Mouse (Mus musculus): ENCODE measurements around the gene B4galt3.
"Not testable (repeated sequence)": the region's sequence is repeated elsewhere in the genome, so short reads cannot be mapped to it uniquely, and the experiment has no call there.

B4galt3 gene

DNA sequence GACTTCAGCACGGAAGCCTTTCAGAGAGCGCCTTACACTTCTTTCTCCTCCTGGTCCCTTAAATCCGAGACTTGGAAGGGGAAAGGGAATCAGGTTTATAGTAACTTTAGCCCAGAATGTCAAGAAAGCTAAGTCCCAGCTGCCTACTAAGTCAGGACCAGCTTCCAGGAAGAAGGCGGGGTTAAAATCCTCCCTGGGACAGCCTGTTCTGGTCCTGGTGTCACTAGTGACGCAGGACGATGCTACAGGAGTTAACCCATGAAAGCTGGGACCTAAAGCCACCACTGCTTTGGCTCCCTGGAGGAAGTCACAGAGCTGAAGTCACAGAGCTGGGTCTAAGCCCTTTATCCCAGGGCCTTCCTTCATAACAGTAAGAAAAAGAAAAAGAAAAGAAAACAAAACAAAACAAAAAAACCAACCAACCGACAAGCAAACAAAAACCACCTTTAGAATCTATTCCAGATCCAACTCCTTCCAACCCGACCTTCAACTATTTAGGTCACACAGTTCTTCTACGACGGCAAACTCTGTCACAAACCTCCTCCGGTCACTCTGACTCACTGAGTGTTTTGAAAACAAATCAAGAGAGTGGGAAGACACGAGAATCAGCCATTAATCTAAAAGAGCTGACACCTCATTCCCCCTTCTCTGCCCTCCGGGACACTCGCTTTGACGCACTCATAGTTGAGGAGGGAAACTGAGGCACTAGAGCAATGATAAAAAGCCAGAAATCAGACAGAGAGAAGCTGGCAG, 30.0 kb upstream of the B4galt3 start:
- intact Hi-C loops (cut with DNase I): loop anchor here (2.0 kb wide), 1 partner anchor 15 kb away; the partner anchor contains the start of gene Apoa2

DNA sequence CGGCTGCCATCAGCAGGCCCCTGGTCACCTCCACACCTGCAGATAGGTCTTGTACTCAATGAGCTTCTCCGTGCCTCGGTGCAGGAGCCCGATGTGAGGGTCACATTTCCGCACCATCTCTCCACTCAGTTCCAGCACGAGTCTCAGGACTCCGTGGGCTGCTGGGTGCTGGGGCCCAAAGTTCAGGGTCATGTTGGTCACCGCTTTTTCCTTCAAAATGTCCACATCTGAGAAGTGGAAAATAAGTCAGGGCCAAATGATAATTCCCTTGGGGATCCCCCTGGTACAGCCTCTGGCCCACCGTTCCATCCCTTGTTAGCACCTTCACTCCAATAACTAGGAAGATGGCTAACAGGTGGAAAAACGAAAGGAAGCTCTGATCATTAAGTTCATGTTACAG, 29.2 kb upstream of the B4galt3 start:
- intact Hi-C loops (cut with DNase I): no loop called here

DNA sequence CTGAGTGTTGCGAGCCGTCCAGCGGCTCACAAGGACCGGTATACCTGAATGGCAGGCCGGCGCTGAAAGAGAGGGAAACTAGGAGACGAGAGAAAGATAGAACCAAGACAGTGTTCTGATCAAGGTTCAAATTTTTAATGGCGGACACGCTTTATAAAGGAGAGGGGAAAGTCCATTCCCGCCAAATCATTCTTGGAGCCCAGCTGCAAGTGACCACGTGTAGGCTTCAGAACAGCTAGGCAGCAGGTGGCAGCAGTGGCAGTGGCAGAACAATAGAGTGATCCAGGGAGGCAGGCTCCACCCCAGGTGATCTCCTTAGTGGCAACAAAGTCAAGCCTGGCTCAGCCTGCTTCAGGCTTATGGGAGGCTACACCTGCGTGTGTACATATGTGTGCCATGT, 28.2 kb upstream of the B4galt3 start:
- intact Hi-C loops (cut with DNase I): not testable (repeated sequence)

DNA sequence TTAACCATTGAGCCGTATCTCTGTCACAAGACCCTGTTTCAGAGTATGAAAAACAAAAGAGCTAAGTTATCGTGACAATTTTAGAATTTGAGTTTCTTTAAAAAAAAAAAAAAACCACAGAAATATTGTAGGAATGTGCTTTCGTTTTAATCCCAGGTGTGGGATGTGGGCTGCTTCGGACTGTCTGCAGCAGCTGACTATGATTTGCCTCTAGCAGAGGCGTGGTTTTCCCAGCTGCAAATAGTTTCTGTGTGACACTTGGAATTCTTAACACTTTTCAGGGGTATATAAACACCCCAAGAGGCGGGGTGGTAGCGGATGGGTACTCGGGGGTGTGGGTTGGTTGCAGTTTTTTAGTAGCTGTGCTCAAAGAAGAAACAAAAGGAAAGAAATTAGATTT, 24.8 kb upstream of the B4galt3 start:
- intact Hi-C loops (cut with DNase I): no loop called here

DNA sequence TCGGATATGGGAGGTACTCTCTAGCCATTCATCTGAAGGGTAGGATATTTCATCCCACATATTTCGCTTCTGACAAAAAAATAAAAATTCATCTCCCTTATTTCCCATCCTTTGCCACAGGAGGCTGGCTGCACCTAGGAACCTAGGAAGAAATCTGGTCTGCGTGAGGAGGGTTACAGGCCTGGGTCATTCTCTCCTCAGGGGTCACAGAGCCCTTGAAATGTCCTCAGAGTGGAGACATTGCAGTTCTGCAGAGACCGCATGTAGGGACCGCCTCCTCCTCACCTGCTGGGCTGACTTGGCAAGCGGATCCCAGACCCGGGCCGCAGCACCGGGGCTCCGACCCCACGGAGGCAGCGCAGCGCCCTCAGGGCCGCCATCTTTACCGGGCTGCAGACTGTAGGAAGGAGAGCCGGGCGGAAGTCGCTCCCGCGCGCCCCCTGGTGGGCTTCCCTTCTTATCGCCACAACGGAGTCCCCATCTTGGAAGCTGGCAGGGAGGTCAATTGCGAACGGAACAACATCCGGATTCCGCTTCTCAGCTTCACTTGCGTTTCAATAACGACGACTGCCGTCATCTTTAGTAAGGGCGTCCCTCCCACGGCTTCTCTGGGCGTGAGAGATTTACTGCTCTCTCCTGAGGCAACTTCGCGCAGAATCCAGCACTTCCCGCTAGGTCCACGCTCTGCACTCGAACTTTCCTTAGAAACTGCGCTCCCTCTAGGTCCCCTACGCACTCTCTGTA, 23.2 kb upstream of the B4galt3 start:
- intact Hi-C loops (cut with DNase I): no loop called here

DNA sequence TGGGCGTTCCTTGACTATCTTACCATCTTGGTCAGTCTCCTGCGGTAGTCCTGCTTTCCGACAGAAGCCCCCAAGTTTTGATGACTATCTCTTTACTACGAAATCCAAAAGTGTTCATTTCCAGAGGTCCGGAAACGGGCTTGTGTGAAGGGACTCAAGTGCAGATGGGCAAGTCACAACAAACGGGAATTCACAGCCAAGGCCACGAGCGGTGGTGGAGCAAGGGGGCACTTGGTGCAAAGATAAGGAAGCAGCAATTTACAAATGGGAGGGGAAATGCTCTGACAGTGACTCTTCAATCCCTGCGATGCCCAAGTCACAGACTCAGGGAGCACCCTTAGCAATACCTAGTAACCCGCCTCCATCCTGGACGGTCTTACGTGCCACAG, 22.7 kb upstream of the B4galt3 start:
- intact Hi-C loops (cut with DNase I): no loop called here

DNA sequence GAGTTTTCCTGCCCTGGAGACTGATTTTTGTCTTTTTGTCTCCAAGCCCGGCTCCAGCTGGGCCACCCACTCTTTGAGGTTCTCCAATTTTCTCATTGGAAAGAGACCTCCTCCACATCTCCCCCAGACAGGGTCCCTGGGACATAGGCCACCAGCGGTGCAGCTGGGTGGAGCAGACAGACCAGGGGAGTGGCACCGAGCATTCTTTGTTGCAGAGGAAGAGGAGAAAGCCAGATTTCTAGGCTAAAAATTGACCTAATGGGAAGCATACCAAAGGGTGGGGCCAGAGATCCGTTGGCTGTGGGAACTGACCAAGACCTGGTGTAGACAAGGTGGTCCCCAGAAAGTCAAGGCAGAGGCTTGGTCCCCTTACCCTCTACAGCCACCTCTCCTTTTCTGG, 22.2 kb upstream of the B4galt3 start:
- intact Hi-C loops (cut with DNase I): no loop called here

DNA sequence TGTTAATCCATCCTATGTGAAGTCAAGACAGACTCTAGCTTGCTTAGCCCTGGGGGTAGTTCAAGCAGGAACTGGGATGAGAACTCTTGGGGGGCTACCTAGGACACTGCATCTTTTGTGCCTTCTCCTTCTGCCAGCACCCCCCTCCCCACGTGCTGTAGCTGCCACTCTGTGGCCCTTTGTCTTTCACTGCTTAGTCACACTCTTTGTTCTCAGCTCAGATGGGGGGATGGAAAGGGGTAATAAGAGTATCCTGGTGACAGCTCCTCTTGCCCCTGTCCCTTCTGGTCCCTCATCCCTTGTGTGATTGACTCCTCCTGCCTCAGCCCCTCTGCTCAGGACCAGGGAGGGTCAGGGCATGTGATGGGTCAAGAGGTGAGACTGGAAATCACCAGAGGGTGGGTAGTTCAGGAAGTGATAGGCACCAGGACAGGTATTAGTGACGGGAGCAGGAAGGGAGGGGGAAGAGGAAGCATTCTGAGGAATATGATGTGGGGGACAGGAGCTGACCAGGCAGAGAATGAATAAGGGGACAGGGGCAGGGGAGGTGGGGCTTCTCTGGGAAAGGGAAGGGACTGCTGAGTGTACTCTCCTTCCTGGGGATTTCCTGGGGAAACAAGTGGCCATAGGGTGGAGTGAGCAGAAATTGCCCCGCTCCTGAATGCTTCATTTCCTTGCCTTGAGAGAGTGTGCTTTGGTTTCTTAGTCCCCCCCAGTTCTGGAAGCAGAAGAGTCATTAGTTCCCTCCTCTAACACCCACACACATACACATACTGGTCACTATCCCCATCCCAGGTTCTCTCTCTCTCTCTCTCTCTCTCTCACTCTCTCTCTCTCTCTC, 21.5 kb upstream of the B4galt3 start:
- intact Hi-C loops (cut with DNase I): no loop called here

DNA sequence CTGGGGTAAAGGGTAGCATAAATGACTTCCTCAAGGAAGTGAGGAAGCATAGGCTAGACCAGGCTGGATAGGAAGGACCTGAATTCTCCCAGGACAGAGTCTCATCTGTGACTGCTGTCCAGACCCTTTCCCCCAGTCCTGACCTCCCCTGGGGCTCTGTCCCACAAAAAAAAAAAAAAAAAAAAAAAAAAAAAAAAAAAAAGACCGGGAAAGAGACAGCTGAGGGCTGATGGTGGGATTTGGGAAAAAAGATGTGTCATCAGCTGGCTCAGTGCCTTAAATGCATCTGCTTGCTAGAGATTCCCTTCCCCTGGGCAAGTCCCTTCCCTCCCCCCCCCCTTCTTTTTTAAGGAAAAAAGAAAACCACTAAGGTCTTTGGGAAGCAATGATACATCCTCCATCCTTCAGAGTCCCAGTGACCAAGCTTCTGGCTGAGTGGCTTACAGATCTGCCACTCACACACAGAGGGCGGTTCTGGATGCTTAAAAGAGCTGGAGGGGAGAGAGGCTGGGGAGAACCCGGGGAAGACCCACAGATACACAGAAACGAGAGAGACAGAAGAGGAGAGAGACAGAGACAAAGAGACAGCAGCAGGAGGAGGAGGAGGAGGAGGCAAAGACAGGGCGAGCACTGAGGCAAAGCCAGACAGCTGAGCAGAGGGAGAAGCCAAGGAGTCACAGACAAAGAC, 20.1 kb upstream of the B4galt3 start, which contains the start of gene Adamts4:
TSS of gene Adamts4 (plus strand) at position 509 of the 688 bp plus-strand sequence.
- intact Hi-C loops (cut with DNase I): no loop called here

DNA sequence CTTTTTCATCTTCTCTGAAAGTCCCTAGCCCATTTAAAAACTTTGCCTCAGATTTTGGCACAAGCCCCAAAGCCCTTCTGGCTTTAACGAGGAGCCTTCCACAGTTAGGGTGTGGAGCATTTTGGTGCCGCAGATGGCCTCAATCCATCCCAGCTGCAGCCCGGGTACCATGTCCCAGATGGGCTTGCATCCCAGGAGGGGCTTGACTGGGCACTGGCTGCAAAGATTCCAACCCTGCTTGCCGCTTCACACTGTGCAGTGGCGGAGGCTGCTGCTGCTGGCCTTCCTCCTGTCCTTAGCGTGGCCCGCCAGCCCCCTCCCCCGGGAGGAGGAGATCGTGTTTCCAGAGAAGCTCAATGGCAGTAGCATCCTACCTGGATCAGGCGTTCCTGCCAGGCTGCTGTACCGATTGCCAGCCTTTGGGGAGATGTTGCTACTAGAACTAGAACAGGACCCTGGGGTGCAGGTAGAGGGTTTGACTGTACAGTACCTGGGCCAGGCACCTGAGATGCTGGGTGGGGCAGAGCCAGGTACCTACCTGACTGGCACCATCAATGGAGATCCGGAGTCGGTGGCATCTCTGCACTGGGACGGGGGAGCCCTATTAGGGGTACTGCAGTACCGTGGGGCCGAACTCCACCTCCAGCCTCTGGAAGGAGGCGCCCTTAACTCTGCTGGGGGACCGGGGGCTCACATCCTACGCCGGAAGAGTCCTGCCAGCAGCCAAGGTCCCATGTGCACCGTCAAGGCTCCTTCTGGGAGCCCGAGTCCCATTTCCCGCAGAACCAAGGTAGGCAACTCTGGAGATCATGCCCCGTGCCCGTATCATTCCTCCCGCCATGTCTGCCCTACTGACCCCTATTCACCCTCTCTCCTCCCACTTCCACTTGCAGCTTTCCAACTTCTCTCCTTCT, 19.2 kb upstream of the B4galt3 start, which contains the start of gene Ndufs2:
TSS of gene Ndufs2 (minus strand) at position 709 of the 914 bp plus-strand sequence.
- intact Hi-C loops (cut with DNase I): no loop called here

DNA sequence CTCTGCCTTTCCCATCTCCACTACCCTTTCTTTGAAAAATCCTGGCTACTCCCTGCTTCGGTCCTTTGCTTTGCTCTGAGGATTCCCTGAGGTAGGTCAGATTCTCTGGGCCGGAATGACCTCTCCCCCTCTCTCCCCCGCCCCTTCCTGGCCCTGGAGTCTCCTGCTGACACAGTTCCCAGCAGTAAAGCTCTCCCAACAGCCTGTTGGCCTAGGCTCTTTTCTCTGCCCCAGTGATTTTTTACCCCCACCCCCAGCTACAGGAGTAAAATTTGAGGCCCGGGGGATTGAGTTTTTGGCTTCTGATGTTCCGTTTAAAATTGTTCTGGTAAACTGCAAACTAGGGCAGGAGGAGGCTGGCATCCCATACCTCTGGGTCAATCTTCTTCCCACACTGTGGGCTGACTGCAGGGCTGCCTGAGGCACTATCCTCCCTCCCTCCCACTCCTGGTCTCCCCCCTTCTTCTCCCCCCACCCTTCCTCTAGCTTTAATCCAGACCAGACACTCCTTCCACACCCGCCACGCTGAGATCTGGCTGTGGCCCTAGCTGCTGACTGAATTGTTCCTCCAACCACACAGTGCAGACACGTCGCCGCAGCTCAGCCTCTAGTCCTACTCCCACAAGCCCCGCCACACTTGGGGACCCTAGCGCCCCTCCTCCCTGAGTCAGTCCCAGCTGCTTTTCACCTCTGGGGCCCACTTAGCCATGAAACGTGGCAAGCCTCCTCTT, 18.4 kb upstream of the B4galt3 start:
- intact Hi-C loops (cut with DNase I): no loop called here

DNA sequence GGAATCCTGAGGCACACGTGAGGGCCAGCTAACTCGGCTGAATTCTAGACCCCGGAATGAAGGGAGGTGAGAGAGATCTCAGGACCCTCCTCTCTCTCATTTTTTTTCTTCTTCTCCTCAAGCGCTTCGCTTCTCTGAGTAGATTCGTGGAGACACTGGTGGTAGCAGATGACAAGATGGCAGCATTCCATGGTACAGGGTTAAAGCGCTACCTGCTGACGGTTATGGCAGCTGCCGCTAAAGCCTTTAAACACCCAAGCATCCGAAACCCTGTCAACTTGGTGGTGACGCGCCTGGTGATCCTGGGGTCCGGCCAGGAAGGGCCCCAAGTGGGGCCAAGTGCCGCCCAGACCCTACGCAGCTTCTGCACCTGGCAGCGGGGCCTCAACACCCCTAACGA, 17.7 kb upstream of the B4galt3 start:
- intact Hi-C loops (cut with DNase I): no loop called here

DNA sequence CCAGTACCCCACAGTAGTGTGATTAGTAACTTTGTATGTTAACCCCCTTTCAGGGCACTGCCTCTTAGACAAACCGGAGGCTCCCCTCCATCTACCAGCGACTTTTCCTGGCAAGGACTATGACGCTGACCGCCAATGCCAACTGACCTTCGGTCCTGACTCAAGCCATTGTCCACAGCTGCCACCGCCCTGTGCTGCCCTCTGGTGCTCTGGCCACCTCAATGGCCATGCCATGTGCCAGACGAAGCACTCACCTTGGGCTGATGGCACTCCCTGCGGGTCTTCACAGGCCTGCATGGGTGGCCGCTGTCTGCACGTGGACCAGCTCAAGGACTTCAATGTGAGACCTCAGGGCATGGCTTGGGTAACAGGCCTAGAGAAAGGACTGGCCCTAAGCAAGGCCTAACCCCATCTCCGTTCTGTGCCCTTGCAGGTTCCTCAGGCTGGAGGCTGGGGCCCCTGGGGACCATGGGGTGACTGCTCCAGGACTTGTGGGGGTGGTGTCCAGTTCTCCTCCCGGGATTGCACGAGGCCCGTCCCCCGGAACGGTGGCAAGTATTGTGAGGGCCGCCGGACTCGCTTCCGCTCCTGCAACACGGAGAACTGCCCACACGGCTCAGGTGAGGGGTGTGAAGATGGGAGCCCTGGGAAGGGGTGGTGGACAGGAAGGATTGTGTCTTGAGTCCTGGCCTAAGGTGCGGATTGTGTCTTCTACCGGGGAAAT, 13.9 kb upstream of the B4galt3 start:
- intact Hi-C loops (cut with DNase I): loop anchor here (2.0 kb wide), 2 partner anchors 137 to 145 kb away; no protein-coding TSS in a partner anchor

DNA sequence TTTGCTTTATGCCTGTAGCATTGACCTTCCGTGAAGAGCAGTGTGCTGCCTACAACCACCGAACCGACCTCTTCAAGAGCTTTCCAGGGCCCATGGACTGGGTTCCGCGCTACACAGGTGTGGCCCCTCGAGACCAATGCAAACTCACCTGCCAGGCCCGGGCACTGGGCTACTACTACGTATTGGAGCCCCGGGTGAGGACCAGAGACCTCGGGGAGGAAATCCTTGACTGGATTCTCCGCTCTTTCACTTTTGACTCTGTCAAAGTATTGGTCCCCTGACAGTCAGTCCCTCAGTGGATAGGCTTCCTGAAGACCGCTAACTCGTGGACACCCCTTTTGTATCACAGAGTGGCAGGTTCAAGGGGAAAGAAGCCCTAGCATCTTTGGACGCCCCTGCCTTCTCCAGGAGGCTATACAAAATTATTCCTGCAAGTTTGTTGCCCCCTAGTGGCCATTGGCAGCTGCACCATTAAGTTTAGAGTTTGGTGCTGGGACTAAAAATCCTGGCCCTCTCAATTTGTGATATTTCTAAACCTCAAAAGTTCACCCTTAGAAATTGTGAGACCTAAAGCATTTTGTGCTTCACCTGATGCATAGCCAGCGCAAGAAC, 13.1 kb upstream of the B4galt3 start:
- intact Hi-C loops (cut with DNase I): loop anchor here (1.0 to 2.0 kb wide), 3 partner anchors 35 to 146 kb away; partner anchors contain the start of gene Tomm40l

DNA sequence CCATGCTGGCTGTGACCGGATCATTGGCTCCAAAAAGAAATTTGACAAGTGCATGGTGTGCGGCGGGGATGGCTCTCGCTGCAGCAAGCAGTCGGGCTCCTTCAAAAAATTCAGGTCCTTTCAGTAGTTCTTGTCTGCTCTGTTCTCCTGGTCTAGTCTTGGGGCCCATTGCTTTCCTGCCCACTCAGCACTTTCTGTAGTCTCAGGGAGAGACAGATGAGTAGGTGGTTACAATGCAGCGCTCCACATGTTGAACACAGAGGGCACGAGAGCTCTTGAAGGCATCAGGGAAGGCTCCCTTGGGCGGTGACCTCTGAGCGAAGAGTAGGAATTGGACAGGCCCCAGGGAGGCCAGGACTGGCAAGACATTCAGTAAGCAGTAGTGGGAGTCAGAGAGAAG, 12.3 kb upstream of the B4galt3 start:
- intact Hi-C loops (cut with DNase I): loop anchor here (1.0 to 2.0 kb wide), 3 partner anchors 35 to 147 kb away; partner anchors contain the start of gene Tomm40l

DNA sequence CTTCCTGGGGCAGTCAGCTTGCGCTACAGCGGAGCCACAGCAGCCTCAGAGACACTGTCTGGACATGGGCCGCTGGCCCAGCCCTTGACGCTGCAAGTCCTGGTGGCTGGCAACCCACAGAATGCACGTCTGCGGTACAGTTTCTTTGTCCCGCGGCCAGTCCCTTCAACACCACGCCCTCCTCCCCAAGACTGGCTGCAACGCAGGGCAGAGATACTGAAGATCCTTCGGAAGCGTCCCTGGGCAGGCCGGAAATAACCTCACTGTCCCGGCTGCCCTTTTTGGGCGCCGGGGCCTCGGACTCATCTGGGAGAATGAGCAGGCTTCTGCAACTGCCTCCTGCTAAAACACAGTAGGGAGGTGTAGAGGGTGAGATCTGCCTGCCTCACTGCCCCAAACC, 11.2 kb upstream of the B4galt3 start:
- intact Hi-C loops (cut with DNase I): no loop called here

DNA sequence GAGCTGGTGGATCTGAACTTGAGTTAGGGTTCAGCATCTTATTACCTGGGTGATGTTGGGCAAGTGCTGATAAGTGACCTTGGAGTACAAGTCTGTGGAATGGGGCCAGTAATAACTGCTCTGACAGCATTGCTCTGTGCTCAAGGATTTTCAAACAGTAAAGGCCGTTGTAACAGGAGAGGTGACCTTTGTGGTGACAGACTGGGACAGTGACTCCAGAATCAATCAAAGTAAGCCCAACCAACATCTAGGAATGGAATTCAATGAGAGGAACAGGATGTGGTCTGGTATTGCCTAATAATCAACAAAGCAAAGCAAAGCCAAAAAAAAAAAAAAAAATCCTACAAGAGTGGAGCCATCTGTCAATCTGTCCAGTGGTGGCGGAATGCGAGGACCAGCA, 9.8 kb upstream of the B4galt3 start:
- intact Hi-C loops (cut with DNase I): no loop called here

DNA sequence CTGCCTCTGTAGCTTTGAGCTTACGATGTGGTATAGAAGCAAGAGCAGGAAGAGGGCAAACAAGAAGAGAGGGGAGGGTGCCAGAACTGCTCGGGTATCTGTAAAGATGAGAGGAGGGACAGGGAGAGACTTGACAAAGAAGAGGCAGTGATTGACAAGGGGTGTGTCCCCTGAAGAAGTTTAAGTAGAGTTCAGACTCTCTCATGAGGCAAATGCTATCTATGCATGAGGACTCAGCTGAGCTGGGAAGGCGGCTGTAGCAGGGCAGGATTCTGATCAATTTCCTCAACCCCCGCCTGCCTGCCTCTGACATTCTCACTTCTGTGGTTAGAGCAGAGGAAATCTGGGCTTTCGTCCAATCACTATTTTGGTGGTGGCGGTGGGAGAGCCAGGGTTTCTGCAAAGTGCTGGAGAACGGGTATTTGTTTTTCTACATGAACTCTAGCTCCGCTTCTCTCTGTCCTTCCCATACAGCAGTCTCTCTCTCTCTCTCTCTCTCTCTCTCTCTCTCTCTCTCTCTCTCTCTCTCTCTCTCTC, 7.5 kb upstream of the B4galt3 start:
- intact Hi-C loops (cut with DNase I): no loop called here
